Mouse (Mus musculus) megakaryocyte progenitor cell, adult 5-6 weeks (primary cell): ENCODE data around the gene Prkra. TPM values are rescaled to one million over a fixed set of nuclear protein-coding genes. Genes with fewer than 3 reads are reported as not detected.

Experiments
- ATAC-seq: replicated peaks from 2 replicates; pipeline ENCODE4 v1.8.0; 2016; ENCODE audit warnings: mild to moderate bottlenecking, moderate TSS enrichment, inconsistent platforms; ENCODE audit not compliant: poor library complexity
- total RNA-seq, 2 experiments: library from RNA; stranded (forward) in 1 of 2; stranded (reverse) in 1 of 2; fragments of 157-497, 149-512 nt in 1 of 2; fragments of 200-1000 nt in 1 of 2; gene quantifications; 2 replicates each; pipeline versions ENCODE4 v1.2.3 to v1.2.4; 2015 to 2017

The Prkra gene
- total RNA-seq (2015), result 35.2 and 43.9 TPM in 2 replicates
- total RNA-seq (2017), result 11.3 and 15.2 TPM in 2 replicates

- peak; percentile 85 for ATAC-seq
Observed at GRCm38 (mm10) chr2:76647883-76648570, at the start of gene Prkra, which contains the start of gene Pjvk. Gene Prkra (minus strand): TSS chr2:76648015. Gene Pjvk (plus strand): TSS chr2:76648476.

GRCm38 (mm10) chr2:76695290-76695689 is 47.5 kb upstream of the Prkra start:
- no peak for ATAC-seq

- no peak for ATAC-seq
Observed at GRCm38 (mm10) chr2:76693765-76694164, 46.0 kb upstream of the Prkra start.

- peak; percentile 90 for ATAC-seq
Observed at GRCm38 (mm10) chr2:76690436-76691204, 42.8 kb upstream of the Prkra start.

- ATAC-seq, result peak; percentile 66
Observed at GRCm38 (mm10) chr2:76688162-76688561, 40.3 kb upstream of the Prkra start.

GRCm38 (mm10) chr2:76687608-76688007 is 39.8 kb upstream of the Prkra start:
- no peak for ATAC-seq

GRCm38 (mm10) chr2:76686986-76687385 is 39.2 kb upstream of the Prkra start:
- 0 out of 2 replicates have a peak, but pooled peaks have one; percentile 7 for ATAC-seq

GRCm38 (mm10) chr2:76682301-76682700 is 34.5 kb upstream of the Prkra start:
- no peak for ATAC-seq

- ATAC-seq, result no peak
Observed at GRCm38 (mm10) chr2:76676401-76677226, 28.8 kb upstream of the Prkra start.

- no peak for ATAC-seq
Observed at GRCm38 (mm10) chr2:76675949-76676348, 28.1 kb upstream of the Prkra start.

- ATAC-seq, result no peak
Observed at GRCm38 (mm10) chr2:76675451-76675850, 27.6 kb upstream of the Prkra start.

- peak; percentile 58 for ATAC-seq
Observed at GRCm38 (mm10) chr2:76674725-76675427, 27.1 kb upstream of the Prkra start, which contains the start of gene Plekha3. Gene Plekha3 (plus strand): TSS chr2:76675281.

GRCm38 (mm10) chr2:76673472-76674081 is 25.8 kb upstream of the Prkra start:
- peak; percentile 55 for ATAC-seq

GRCm38 (mm10) chr2:76672966-76673392 is 25.2 kb upstream of the Prkra start, which contains the start of gene Fkbp7:
Gene Fkbp7 (minus strand): TSS chr2:76673116.
- ATAC-seq, result peak; percentile 78

- no peak for ATAC-seq
Observed at GRCm38 (mm10) chr2:76672134-76672745, 24.4 kb upstream of the Prkra start.

GRCm38 (mm10) chr2:76671641-76672040 is 23.8 kb upstream of the Prkra start:
- no peak for ATAC-seq

GRCm38 (mm10) chr2:76667200-76667599 is 19.4 kb upstream of the Prkra start:
- no peak for ATAC-seq

GRCm38 (mm10) chr2:76665531-76665930 is 17.7 kb upstream of the Prkra start:
- no peak for ATAC-seq

GRCm38 (mm10) chr2:76659419-76659818 is 11.6 kb upstream of the Prkra start:
- ATAC-seq, result no peak
